Mouse (Mus musculus) 3134 (cell line): Measurements from ENCODE around the gene Slc44a5.
"Not testable (repeated sequence)": the region's sequence is repeated elsewhere in the genome, so short reads cannot be mapped to it uniquely, and the experiment has no call there.

ENCODE experiments used
- DNase-seq: peaks from one replicate; pipeline ENCODE4 v3.0.0-alpha.2; 2011; ENCODE audit warnings: low spot score; ENCODE audit not compliant: insufficient read length; ENCODE audit errors: extremely low read depth

Gene Slc44a5

GRCm38 (mm10) chr3:154209201-154209754 is 236.0 kb downstream of the Slc44a5 start:
- DNase-seq: no peak

GRCm38 (mm10) chr3:154209776-154210430 is 236.7 kb downstream of the Slc44a5 start:
- DNase-seq: no peak

- no peak for DNase-seq
Observed at GRCm38 (mm10) chr3:154210431-154211055, 237.3 kb downstream of the Slc44a5 start.

GRCm38 (mm10) chr3:154212551-154212950 is 239.3 kb downstream of the Slc44a5 start:
- no peak for DNase-seq

- DNase-seq: no peak
Observed at GRCm38 (mm10) chr3:154215309-154215708, 242.1 kb downstream of the Slc44a5 start.

- DNase-seq: no peak
Observed at GRCm38 (mm10) chr3:154215779-154216178, 242.5 kb downstream of the Slc44a5 start.

GRCm38 (mm10) chr3:154222141-154222591 is 248.9 kb downstream of the Slc44a5 start:
- DNase-seq: no peak

GRCm38 (mm10) chr3:154222688-154223087 is 249.5 kb downstream of the Slc44a5 start:
- DNase-seq: no peak

GRCm38 (mm10) chr3:154226100-154226752 is 253.0 kb downstream of the Slc44a5 start:
- peak; percentile 4 for DNase-seq

- no peak for DNase-seq
Observed at GRCm38 (mm10) chr3:154244932-154245331, 271.7 kb downstream of the Slc44a5 start.

- DNase-seq: no peak
Observed at GRCm38 (mm10) chr3:154251486-154251885, 278.2 kb downstream of the Slc44a5 start.

- DNase-seq: no peak
Observed at GRCm38 (mm10) chr3:154252219-154252618, 279.0 kb downstream of the Slc44a5 start.

GRCm38 (mm10) chr3:154254187-154254586 is 281.0 kb downstream of the Slc44a5 start:
- DNase-seq: not testable (repeated sequence)

- no peak for DNase-seq
Observed at GRCm38 (mm10) chr3:154257312-154257711, 284.1 kb downstream of the Slc44a5 start.

GRCm38 (mm10) chr3:154268313-154268712 is 295.1 kb downstream of the Slc44a5 start:
- DNase-seq: no peak

- peak; percentile 50 for DNase-seq
Observed at GRCm38 (mm10) chr3:154269757-154270366, 296.6 kb downstream of the Slc44a5 start.

- no peak for DNase-seq
Observed at GRCm38 (mm10) chr3:154274681-154275080, 301.4 kb downstream of the Slc44a5 start.

GRCm38 (mm10) chr3:154284260-154284659 is 311.0 kb downstream of the Slc44a5 start:
- DNase-seq: no peak

- no peak for DNase-seq
Observed at GRCm38 (mm10) chr3:154285351-154285750, 312.1 kb downstream of the Slc44a5 start.

GRCm38 (mm10) chr3:154287217-154287616 is 314.0 kb downstream of the Slc44a5 start:
- no peak for DNase-seq
